Mouse (Mus musculus) c-Kit-positive CD71-positive TER-119-negative erythroid progenitor cells, embryonic 14.5 days (primary cell): ENCODE data around the gene Defb28.

Experiments
- DNase-seq: peaks from one replicate; pipeline ENCODE4 v3.0.0-alpha.2; 2013; ENCODE audit warnings: low read depth

The Defb28 gene

GRCm38 (mm10) chr2:152517981-152518380 is at the start of gene Defb28:
Defb28 (plus strand) TSS chr2:152518255.
- DNase-seq, result no peak

- DNase-seq, result peak; percentile 21
These were observed 47.1 kb upstream of the Defb28 start for GRCm38 (mm10) chr2:152470973-152471372.

- no peak for DNase-seq
These were observed 45.6 kb upstream of the Defb28 start for GRCm38 (mm10) chr2:152472434-152472833.

- no peak for DNase-seq
These were observed 41.3 kb upstream of the Defb28 start, which contains the start of gene Defb20 for GRCm38 (mm10) chr2:152476763-152477162. Defb20 (plus strand) TSS chr2:152477063.

- DNase-seq, result no peak
These were observed 37.2 kb upstream of the Defb28 start for GRCm38 (mm10) chr2:152480881-152481280.

- DNase-seq, result no peak
These were observed 36.3 kb upstream of the Defb28 start for GRCm38 (mm10) chr2:152481726-152482125.

- DNase-seq, result peak; percentile 20
These were observed 31.0 kb upstream of the Defb28 start for GRCm38 (mm10) chr2:152487024-152487423.

GRCm38 (mm10) chr2:152490038-152490437 is 28.0 kb upstream of the Defb28 start, which contains the start of gene Defb22:
Defb22 (minus strand) TSS chr2:152490138.
- no peak for DNase-seq

GRCm38 (mm10) chr2:152493151-152493550 is 24.9 kb upstream of the Defb28 start:
- DNase-seq, result no peak

GRCm38 (mm10) chr2:152498020-152498419 is 20.0 kb upstream of the Defb28 start:
- DNase-seq, result no peak

GRCm38 (mm10) chr2:152500204-152500862 is 17.7 kb upstream of the Defb28 start:
- no peak for DNase-seq

GRCm38 (mm10) chr2:152500863-152501229 is 17.2 kb upstream of the Defb28 start:
- no peak for DNase-seq

- no peak for DNase-seq
These were observed 14.1 kb upstream of the Defb28 start for GRCm38 (mm10) chr2:152503950-152504349.

GRCm38 (mm10) chr2:152511592-152511991 is 6.5 kb upstream of the Defb28 start, which contains the start of gene Defb26:
Defb26 (minus strand) TSS chr2:152511692.
- no peak for DNase-seq

GRCm38 (mm10) chr2:152516084-152516483 is 2.0 kb upstream of the Defb28 start:
- DNase-seq, result no peak

- no peak for DNase-seq
These were observed 22.1 kb downstream of the Defb28 start, which contains the start of gene Defb29 for GRCm38 (mm10) chr2:152539944-152540710. Defb29 (minus strand) TSS chr2:152540098.

GRCm38 (mm10) chr2:152541979-152542378 is 23.9 kb downstream of the Defb28 start:
- no peak for DNase-seq

- no peak for DNase-seq
These were observed 24.8 kb downstream of the Defb28 start for GRCm38 (mm10) chr2:152542897-152543296.

GRCm38 (mm10) chr2:152543478-152543877 is 25.4 kb downstream of the Defb28 start:
- DNase-seq, result no peak

- no peak for DNase-seq
These were observed 26.6 kb downstream of the Defb28 start for GRCm38 (mm10) chr2:152544691-152545090.

- DNase-seq, result no peak
These were observed 30.1 kb downstream of the Defb28 start for GRCm38 (mm10) chr2:152548124-152548523.

GRCm38 (mm10) chr2:152553774-152554423 is 35.8 kb downstream of the Defb28 start:
- no peak for DNase-seq

GRCm38 (mm10) chr2:152556655-152557054 is 38.6 kb downstream of the Defb28 start:
- DNase-seq, result no peak
